Mouse (Mus musculus) heart, postnatal 0 days (tissue): ENCODE measurements around the gene Olfr1375. TPM values are rescaled to one million over a fixed set of nuclear protein-coding genes. Genes with fewer than 3 reads are reported as not detected.

Experiments used
- ATAC-seq: fragments of 200-750 bp; cut with Nextera tagmentation; 2 replicates; pipeline ENCODE4 v1.8.0; 2017; ENCODE audit warnings: low read depth, moderate number of reproducible peaks, moderate library complexity; ENCODE audit not compliant: insufficient read depth
- DNase-seq: peaks from one replicate; pipeline ENCODE4 v3.0.0-alpha.2; 2016; ENCODE audit warnings: low spot score
- H3K27ac ChIP-seq: fragments of 300-500 bp; sonication (generic); 2 replicates; pipeline ENCODE4 v1.5.1; 2014; ENCODE audit warnings: low read depth, mild to moderate bottlenecking
- H3K27me3 ChIP-seq: fragments of 300-500 bp; sonication (generic); 2 replicates; pipeline ENCODE4 v1.6.1; 2014; ENCODE audit warnings: low read length, mixed read lengths; ENCODE audit not compliant: control insufficient read depth, insufficient read depth
- H3K36me3 ChIP-seq: fragments of 300-500 bp; sonication (generic); replicated peaks from 2 replicates; pipeline ENCODE4 v1.6.1; 2014; ENCODE audit warnings: low read length, mixed read lengths; ENCODE audit not compliant: control insufficient read depth, insufficient read depth
- H3K4me1 ChIP-seq: fragments of 300-500 bp; sonication (generic); 2 replicates; pipeline ENCODE4 v1.6.1; 2014; ENCODE audit warnings: antibody characterized with exemption; ENCODE audit not compliant: control insufficient read depth, insufficient read depth
- H3K4me2 ChIP-seq: fragments of 300-500 bp; sonication (generic); 2 replicates; pipeline ENCODE4 v1.6.1; 2014; ENCODE audit warnings: low read depth, mild to moderate bottlenecking, low read length, moderate library complexity
- H3K4me3 ChIP-seq: fragments of 300-500 bp; sonication (generic); 2 replicates; pipeline ENCODE4 v1.5.1; 2014; ENCODE audit warnings: low read depth, low read length
- H3K9ac ChIP-seq: fragments of 300-500 bp; sonication (generic); replicated peaks from 2 replicates; pipeline ENCODE4 v1.6.1; 2014; ENCODE audit warnings: low read depth, low read length, mixed read lengths
- H3K9me3 ChIP-seq: fragments of 300-500 bp; sonication (generic); replicated peaks from 2 replicates; pipeline ENCODE4 v1.6.1; 2016; ENCODE audit warnings: low read length; ENCODE audit not compliant: control insufficient read depth
- CTCF ChIP-seq: IDR thresholded peaks from 2 replicates; pipeline ENCODE4 v1.5.1; 2016; ENCODE audit warnings: antibody characterized with exemption, control low read depth, low read depth
- EP300 ChIP-seq: IDR thresholded peaks from 2 replicates; pipeline ENCODE4 v1.6.1; 2016; ENCODE audit warnings: antibody characterized with exemption, low read depth
- WGBS: fragments of 180-500 bp; shearing (Covaris S2); extraction: QIAGEN DNeasy Blood & Tissue Kit; methylation state at CpG from one replicate; pipeline ENCODE4 v1.1.7; 2014; 5-methylcytosine and 5-hydroxymethylcytosine counted together
- polyA plus RNA-seq: library from polyadenylated mRNA; unstranded; fragments of >200 nt; fragmentation: Nextera tagmentation; extraction: Ambion mirVana; gene quantifications from 2 replicates; pipeline ENCODE4 v1.2.1, GENCODE M21; 2015
- total RNA-seq: library from RNA; depleted of rRNA; stranded (reverse); fragments of >200 nt; gene quantifications from 2 replicates; pipeline ENCODE4 v1.2.3, GENCODE M21; 2014; ENCODE audit warnings: low replicate concordance; rRNA removed

Olfr1375 gene
- total and polyA plus RNA-seq, 2 experiments from 2014 or later = not detected

DNA sequence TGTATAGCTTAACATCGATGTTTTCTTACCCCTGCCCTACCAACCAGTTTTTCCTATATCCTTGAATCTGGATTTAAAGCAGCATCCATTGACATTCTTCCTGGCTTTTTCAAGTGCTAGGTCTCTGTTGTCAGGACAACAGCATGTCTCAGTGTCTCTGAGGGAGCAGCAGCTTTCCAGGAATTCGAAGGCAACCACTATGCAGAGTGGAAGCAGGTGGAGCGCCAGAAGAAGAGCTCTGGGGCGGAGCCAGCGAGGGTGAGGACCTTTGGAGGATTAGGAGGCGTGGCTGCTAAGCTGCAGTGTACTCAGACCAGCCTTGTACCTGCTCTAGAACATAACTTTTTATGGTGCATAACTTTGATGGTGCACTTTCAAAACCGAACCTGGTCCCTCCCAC lies 36.6 kb downstream of the Olfr1375 start:
- H3K4me3 ChIP-seq = no peak overlapping the region
- no peak overlapping the region for H3K27ac ChIP-seq
- no peak for TF ChIP-seq EP300
- no peak for TF ChIP-seq CTCF
- no peaks in the 10 kb centered on the region for H3K4me1 ChIP-seq
- no peak for ATAC-seq
- no peaks in the 10 kb centered on the region for H3K27me3 ChIP-seq
- no peak for DNase-seq
- 37% methylated on average over 7 of the region's 7 CpGs for WGBS
- no peaks in the 10 kb centered on the region for H3K9me3 ChIP-seq
- no peak overlapping the region for H3K4me2 ChIP-seq
- H3K36me3 ChIP-seq = no peaks in the 10 kb centered on the region
- H3K9ac ChIP-seq = no peak overlapping the region

DNA sequence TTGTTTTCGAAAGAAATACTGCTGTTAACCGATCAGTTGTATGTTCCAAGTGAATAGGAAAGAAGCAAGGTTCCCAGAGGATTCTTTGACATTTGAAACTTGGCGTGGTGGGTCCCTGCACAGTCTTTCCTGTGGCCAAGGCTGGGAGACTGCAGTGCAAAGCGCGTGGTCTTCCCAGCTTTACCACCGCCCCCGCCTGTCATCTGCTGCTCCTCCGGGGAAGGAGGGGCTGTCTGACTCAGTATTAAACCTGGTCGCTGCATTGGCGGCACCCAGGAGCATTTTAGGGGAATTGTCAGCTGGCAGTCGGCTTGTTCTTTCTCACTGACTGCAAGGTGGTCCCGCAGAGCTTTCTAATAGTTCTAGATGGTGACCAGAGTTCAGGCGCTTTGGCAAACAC lies 37.4 kb downstream of the Olfr1375 start:
- no peak for ATAC-seq
- Histone ChIP-seq H3K4me1 (no peaks in the 10 kb centered on the region), H3K36me3 (no peaks in the 10 kb centered on the region), H3K4me3 (no peak overlapping the region), H3K27me3 (no peaks in the 10 kb centered on the region), H3K9ac (no peak overlapping the region), H3K4me2 (no peak overlapping the region), H3K27ac (no peak overlapping the region), H3K9me3 (no peaks in the 10 kb centered on the region)
- 45% methylated on average over 13 of the region's 13 CpGs for WGBS
- TF ChIP-seq EP300 = no peak
- TF ChIP-seq CTCF = no peak
- DNase-seq = no peak

Other genes with a start within 250 kb of the Olfr1375 start
- gene Zfp354c, start 220.4 kb upstream of the Olfr1375 start, total RNA-seq = 4.4 and 6.0 TPM in 2 replicates
- gene Zfp354c, start 220.4 kb upstream of the Olfr1375 start, polyA plus RNA-seq = 3.6 TPM in 2 replicates
- gene Zfp879, start 206.6 kb upstream of the Olfr1375 start, total RNA-seq = 0.38 TPM in 1 of 2 replicates, not detected in the other
- 0.66 and 0.72 TPM in 2 replicates for gene Zfp879, start 206.6 kb upstream of the Olfr1375 start, polyA plus RNA-seq
- not detected in 2 replicates for gene Grm6, start 197.4 kb upstream of the Olfr1375 start, total RNA-seq
- gene Grm6, start 197.4 kb upstream of the Olfr1375 start, polyA plus RNA-seq = not detected in 2 replicates
- not detected in 2 replicates for gene Zfp454, start 160.5 kb upstream of the Olfr1375 start, total RNA-seq
- 1.7 and 2.0 TPM in 2 replicates for gene Zfp454, start 160.5 kb upstream of the Olfr1375 start, polyA plus RNA-seq
- gene Zfp2, start 131.9 kb upstream of the Olfr1375 start, total RNA-seq = 2.4 and 19.3 TPM in 2 replicates
- 5.3 and 5.5 TPM in 2 replicates for gene Zfp2, start 131.9 kb upstream of the Olfr1375 start, polyA plus RNA-seq
- gene Zfp354b, start 116.5 kb upstream of the Olfr1375 start, total RNA-seq = 0.73 TPM in 1 of 2 replicates, not detected in the other
- 0.85 TPM in 2 replicates for gene Zfp354b, start 116.5 kb upstream of the Olfr1375 start, polyA plus RNA-seq
- not detected in 2 replicates for gene 4933414I15Rik, start 104.3 kb upstream of the Olfr1375 start, total RNA-seq
- gene 4933414I15Rik, start 104.3 kb upstream of the Olfr1375 start, polyA plus RNA-seq = not detected in 2 replicates
- gene Prop1, start 94.3 kb upstream of the Olfr1375 start, total RNA-seq = not detected in 2 replicates
- gene Prop1, start 94.3 kb upstream of the Olfr1375 start, polyA plus RNA-seq = not detected in 2 replicates
- gene Olfr1378, start 81.6 kb upstream of the Olfr1375 start, total RNA-seq = not detected in 2 replicates
- gene Olfr1378, start 81.6 kb upstream of the Olfr1375 start, polyA plus RNA-seq = not detected in 2 replicates
- gene Olfr1377, start 66.1 kb upstream of the Olfr1375 start, total RNA-seq = not detected in 2 replicates
- gene Olfr1377, start 66.1 kb upstream of the Olfr1375 start, polyA plus RNA-seq = not detected in 2 replicates
- not detected in 2 replicates for gene Olfr51, start 44.5 kb upstream of the Olfr1375 start, total RNA-seq
- not detected in 2 replicates for gene Olfr51, start 44.5 kb upstream of the Olfr1375 start, polyA plus RNA-seq
- not detected in 2 replicates for gene Olfr54, start 33.9 kb upstream of the Olfr1375 start, total RNA-seq
- not detected in 2 replicates for gene Olfr54, start 33.9 kb upstream of the Olfr1375 start, polyA plus RNA-seq
- gene Zfp354a, start 11.1 kb downstream of the Olfr1375 start, total RNA-seq = 0.62 and 4.6 TPM in 2 replicates
- gene Zfp354a, start 11.1 kb downstream of the Olfr1375 start, polyA plus RNA-seq = 3.4 and 4.2 TPM in 2 replicates
- gene Gm12569, start 172.4 kb downstream of the Olfr1375 start, total RNA-seq = not detected in 2 replicates
- not detected in 2 replicates for gene Gm12569, start 172.4 kb downstream of the Olfr1375 start, polyA plus RNA-seq
- gene Clk4, start 213.6 kb downstream of the Olfr1375 start, total RNA-seq = 32.9 and 36.6 TPM in 2 replicates
- gene Clk4, start 213.6 kb downstream of the Olfr1375 start, polyA plus RNA-seq = 54.8 and 56.2 TPM in 2 replicates
- 5.1 TPM in 1 of 2 replicates, not detected in the other for gene BC049762, start 214.9 kb downstream of the Olfr1375 start, total RNA-seq
- gene BC049762, start 214.9 kb downstream of the Olfr1375 start, polyA plus RNA-seq = 0.41 and 0.52 TPM in 2 replicates
- gene Col23a1, start 241.8 kb downstream of the Olfr1375 start, total RNA-seq = 7.2 and 9.8 TPM in 2 replicates
- gene Col23a1, start 241.8 kb downstream of the Olfr1375 start, polyA plus RNA-seq = 3.3 and 3.5 TPM in 2 replicates